Mouse (Mus musculus): ENCODE measurements around the gene Man1c1. TPM values are rescaled to one million over a fixed set of nuclear protein-coding genes. Genes with fewer than 3 reads are reported as not detected.

The Man1c1 gene
- total RNA-seq, 2 experiments from 2014 or later = 2.5 to 3.6 TPM

DNA sequence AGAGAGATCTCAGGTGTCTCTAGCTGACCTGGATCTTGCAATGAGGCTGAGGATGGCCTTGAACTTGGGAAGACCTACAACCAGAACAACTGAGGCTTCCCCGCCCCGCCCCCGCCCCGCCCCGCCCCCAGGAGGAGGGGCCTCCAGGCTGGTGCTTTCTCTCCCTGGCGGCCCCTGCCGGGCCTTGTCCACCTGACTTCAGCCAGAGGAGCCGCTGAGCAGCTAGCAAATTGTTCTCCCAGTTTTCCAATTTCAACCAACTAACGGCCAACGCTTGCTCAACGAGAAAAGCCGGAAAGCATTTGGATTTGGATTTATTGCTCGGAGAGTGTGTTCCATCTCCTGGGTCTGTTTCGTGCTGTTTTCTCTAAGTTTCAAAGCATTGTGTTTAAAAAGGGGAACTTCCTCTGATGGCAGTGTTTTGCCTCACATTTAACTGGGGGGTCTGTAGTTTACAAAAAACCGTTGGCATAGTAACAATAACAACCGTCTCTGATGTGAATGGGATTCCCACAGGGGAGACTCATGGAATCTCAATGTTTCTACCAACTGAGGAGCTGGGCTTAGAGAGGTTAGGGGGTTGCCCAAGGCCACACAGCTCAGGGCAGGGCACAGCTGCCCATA is 146.4 kb downstream of the Man1c1 start:
- DNase-seq (ENCODE audit: low spot score) = peak; percentile 38

DNA sequence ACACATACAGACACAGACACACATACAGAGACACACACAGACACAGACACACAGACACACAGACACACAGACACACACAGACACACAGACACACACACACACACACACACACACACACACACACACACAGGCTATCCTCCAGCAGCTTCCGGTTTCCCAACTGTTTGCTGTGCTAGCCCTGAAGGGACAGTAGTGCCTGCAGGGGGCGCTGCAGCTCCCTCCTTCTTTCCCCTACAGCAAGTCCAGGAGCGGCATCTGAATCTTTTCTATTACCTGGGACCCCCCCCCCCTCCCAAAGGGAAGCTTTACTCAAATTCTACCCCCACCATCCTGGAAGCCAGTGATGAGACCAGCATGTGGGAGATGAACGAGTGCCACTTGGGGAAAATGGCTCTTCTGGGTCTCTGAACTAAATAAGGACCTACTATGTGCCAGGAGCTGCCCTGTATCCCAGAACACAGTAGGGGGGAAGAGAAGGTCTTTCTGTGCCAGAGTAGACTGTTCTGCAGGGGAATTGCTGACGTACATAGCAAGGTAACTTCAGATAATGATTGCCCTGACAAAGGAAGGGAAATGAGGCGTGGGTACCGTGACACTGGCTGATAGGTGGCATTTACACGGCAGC is 148.0 kb downstream of the Man1c1 start:
- no peak for DNase-seq (ENCODE audit: low spot score)

DNA sequence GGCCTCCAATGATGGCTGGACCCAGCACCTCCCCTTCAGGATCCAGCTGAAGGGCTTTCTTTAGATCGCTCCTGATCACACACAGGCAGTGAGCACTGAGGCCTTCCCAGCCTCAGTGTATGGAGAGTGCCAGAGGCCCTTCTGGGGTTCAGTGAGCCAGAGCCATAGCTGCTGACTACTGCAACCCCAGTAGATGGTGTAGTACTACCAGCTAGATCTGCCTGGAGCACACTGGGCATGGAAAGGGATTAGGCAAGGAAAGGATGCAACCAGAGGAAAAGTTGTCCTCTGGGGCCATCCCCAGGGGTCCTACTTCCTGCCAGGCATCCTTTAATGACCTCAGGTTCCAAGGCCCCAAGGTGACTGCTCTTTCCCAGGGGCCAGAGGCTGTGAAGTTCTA is 150.5 kb downstream of the Man1c1 start:
- no peak for DNase-seq (ENCODE audit: low spot score)

DNA sequence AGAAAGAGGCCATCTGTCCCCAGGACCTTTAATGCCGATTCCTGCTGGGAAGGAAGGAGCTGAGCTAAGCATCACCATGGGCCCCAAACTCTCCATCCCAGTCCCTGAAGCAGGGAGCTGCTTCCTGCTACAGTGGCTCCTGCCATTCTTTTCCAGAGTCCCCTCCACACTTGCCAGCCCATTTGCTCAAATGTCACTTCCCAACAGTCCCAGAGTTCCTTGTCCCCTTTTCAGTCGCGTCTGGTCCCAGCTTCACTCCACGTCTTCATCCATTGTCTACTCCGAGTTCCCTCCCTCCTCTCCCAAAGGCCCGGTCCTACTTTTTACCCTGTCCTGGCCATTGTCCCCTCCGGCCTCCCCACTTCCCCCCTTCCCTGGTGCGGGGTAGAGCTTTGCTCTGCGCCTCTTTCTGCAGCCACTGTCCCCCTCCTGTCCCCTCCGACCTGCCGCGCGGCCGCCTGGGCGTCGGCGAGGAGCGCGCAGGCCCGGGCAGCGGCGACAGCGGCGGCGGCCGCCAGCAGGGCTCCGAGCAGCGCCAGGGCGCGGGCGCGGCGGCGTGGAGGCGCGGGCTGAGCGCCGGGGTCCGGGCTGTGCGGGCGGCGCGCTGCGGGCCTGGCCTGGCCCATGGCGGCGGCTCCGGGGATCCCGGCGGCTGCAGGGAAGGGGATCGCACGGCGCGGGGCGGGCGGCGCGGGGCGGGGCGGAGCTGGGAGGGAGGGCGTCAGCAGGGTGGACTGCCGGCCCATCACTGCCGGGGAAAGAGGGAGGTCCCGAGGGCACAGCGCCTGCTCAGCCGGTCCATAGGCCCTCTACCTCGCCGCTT is 152.4 kb downstream of the Man1c1 start, which contains the start of gene Selenon:
Gene Selenon, minus strand, starts transcription at position 673 of the 823 bp plus-strand sequence.
- peak; percentile 59 for DNase-seq (ENCODE audit: low spot score)

DNA sequence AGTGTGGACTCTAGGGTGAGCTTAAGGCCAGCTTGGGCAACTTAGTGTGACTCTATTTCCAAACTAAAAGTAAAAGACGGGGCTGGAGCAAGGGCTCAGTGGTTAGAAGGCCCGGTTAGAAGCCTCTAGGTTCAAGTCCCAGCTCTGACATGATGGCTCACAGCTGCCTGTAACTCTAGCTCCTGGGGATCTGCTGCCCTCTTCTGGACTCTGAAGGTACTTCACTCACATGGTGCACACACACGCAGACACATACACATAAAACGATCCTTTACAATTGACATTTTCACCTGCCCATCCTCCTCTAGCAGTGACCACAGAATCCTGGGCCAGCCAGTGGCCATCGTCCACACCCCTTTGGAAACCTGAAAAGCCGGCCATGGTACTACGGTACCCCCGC is 154.2 kb downstream of the Man1c1 start:
- DNase-seq (ENCODE audit: low spot score) = no peak

DNA sequence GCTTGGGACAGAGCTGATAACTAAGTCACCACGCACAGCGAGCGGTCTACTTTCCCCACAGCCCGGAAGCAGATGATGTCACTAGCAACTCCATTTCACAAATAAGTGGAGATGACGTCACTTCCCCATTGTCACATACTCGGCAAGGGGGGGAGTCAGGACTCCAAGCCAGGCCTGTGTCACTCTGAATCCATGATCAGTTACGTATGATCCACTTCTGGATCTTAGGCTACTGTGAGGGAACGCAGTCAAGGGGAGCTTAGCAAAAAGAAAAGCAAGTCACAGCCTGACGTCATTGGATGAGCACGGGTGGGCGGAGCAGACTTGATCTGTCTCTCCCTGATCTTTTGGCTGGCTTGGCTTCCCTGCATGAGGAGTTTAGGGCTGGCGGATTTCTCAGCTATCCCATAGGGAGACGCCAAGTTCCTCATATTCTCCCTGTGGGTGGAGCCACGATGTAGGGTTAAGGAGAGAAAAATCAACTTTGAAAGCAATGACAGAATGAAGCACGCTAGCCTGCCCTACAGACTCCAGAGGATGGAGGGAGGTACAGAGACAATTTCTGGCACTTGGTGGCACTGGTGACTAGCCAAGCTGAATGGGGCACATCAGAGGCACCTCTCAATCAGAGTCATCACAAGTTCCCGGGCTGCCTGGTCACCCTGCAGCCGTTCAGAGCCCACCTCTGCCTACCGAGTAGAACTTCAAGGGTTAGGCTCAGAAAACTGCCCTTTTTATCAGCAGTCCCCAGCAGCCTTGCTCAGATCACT is 155.7 kb downstream of the Man1c1 start:
- peak; percentile 47 for DNase-seq (ENCODE audit: low spot score)

DNA sequence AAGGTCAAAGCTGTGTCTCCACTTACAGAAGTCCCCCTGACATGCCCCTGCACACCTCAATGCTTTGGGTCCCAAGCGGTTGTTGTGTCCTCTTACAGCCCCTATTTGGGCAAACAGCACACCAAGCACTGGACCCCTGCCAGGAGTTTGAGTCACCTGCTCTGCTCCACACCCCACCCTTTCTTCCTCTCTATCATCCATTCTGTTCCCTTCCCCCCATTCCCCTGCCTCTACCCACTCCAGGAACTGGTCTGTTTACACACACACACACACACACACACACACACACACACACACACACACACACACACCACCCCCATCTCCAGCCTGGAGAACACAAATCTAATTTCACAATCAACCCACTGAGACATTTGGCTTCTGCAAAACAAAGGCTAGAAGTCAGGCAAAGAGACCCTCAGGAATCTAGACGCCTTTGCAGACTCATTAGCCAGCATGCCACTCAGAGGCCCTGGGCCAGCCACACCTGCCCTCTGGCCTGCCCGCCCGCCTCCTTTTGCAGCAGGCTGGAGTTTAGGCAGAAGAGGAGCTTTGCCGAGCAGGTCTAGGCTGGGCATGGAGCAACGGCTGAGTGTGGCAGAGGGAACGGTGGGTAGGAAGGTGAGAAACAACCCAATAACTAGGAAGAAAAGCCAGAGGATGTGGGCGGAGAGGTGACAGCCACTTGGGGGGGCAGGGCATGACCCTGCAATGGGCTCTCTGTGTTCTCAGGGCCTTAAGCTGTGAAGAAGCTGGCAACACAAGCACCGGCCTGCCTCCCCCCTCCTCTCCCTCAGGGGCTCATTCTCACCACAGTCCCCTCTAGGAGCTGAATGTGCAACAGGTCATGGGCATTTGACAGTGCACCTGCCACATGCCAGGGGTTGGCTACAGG is 157.0 kb downstream of the Man1c1 start:
- no peak for DNase-seq (ENCODE audit: low spot score)

DNA sequence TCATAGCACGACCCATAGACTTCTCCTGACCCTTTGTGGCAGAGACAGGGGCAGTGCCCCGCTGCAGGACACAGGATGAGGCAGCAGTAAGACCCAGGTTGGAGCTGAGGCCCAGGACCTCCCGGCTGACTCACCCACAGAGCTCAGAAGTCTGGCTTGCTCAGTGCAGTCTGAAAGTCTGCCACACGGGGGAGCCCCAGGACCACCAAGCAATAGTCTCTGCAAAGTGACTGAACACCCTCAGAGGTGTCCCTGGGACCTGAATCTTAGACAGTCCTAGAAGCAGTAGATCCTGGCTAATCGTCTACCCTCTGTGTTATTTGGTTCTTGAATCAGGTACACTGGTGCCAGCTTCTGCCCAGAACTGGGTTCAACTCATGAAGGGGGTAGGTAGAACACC is 160.8 kb downstream of the Man1c1 start:
- DNase-seq (ENCODE audit: low spot score) = peak; percentile 93

DNA sequence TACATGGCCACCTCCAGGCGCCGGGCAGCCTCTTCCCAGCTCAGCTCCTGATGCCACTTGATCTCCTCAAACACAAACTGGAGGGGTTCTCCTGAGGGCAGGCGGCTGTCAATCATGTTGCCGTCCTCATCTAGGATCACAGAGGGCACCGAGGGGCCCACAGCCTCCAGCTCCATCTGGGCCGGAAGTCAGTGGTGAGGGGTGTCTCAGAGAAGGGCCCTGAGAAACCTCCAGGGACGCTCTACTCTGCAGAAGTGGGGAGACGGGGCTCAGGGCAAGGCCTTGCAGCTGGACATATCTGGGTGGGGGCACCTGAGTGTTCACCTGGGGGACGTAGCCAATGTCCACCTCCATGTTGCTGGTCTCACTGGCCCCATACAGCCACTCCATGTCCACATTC is 161.4 kb downstream of the Man1c1 start:
- no peak for DNase-seq (ENCODE audit: low spot score)

DNA sequence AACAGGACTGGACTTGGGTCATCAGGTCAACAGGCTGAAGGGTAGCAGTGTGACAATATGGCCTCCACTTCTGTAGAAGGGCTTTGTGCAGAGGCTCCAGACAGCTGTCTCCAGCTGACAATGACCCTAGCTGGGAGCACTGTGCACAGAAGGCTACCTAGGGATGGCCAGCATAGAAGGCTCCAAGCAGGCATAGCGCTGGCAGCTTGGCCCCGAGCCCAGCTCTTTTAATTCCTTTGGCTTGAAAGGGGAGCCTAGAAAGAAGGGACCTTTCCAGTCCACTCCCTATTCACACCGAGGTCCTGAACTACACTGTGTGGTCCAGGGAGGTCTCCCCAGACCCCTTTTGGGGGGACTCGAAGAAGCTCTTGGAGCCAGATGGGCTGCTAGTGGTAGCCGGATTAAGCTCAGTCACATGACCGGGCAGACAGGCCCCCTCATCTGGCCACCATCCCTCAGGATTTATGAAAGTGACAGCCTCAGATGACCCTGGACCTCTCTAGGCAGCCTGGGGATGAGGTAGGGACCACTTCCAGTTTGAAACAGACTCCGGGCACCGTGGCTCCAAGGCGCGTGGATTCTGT is 165.0 kb downstream of the Man1c1 start:
- no peak for DNase-seq (ENCODE audit: low spot score)

DNA sequence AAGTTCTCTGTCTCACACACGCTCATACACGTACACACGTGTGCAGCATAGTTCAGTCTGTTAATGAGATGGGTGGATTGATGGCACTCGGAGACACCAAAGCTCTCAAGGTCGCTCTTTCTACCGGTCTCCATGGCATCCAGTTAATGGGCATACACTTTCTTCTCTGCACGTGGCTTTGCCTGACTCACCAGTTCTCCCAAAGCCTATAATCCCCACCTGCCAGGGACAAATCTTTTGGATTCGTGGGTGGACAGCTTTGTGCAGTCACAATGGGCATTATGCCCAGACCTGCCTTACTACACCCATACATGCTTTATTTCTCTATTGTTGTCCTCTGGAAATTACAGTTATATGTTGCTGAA is 168.3 kb downstream of the Man1c1 start:
- no peak for DNase-seq (ENCODE audit: low spot score)

DNA sequence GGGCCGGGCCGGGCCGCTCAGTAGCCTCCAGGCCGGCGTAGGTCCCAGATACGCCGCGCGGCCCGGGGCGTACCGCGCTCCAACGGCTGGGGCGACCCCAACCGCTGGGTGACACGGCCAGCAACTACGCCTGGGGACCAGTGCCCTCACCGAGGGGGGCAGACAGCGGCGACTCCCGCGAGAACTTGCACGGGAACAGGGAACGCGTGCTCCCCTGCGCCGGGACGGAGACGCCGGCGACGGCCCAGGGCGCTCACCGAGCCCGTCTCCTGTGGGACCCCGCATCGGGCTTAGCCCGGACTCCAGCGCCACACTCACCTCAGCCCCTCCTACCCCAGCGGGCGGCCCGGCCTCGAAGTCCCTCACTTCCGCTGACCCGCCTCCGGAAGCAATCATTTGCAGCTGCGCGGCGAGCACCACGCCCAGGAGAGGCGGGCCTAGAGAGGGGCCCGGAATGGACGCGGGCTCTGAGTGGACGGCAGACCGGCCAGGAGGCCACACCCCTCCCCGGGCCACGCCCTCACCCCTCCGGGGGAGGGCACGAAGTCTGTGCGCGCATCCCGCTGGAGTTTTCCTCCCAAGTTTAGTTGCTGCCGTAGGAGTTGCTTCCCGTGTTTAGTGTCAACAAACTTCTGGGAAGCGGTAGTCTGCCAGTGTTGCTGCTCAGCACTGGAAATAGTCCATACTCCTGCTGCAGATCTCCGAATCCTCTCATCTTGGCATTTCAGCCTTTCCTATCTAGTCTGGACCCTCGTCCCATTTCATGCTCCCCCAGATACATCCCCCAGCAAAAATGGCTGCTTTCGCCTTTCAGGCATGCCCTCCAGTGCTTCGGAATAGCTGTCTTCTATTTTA is 168.9 kb downstream of the Man1c1 start, which contains the start of gene Mtfr1l:
Gene Mtfr1l, minus strand, starts transcription at position 456 of the 855 bp plus-strand sequence.
- peak; percentile 98 for DNase-seq (ENCODE audit: low spot score)

DNA sequence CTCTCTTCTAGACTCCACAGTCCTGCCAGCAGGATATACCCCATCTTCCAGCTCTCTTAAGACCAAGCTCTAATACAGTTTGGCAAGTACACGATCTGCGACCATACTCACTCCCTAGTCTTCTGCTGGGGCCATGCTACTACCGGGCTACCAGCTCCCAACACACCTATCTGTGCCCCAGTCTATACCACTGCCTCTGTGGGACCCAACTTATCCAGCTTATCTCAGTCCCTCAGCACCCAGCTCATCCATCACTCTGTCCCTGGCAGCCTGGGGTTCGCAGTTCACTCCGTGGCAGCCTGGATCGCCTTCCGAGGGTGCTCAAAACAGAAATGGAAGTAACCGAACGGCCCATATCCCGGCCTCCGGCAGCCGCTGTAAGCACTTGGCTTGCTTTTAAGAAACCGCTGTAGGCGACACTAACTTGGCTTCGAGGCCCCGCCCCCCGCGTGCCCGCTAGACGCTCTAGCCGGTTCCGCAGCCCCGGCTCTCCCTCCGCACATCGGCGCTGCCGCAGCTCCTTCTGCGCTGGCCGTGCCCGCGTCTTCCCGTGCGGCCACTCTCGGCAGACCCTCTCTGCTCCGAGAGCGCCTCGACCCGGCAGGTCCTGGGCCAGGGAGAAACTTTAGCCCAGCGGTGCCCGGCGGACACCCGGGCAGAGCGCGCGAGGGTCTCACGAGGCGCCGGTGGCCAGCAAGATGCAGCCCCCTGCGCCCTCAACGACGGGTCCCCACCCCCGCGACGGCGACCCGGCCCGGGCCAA is 169.8 kb downstream of the Man1c1 start:
- DNase-seq (ENCODE audit: low spot score) = peak; percentile 65

DNA sequence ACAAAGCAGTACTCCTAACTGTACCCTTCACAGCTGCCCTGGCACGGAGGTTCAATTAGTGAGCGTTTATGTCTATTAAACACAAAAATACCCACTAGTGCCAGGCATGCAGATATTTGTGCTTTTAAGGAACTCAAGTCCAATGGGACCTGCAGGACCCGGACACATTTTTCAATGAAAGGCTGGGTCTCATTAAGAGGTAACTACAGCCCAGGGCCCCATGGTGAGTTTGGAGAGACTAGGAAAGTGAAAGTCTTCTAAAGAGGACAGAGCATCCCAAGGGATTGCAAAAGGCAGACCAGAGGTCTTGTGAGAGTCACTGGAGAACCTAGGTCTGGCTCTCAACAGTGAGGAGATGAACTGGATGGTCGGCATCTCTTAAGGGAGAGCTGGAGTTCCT is 170.7 kb downstream of the Man1c1 start:
- DNase-seq (ENCODE audit: low spot score) = no peak

DNA sequence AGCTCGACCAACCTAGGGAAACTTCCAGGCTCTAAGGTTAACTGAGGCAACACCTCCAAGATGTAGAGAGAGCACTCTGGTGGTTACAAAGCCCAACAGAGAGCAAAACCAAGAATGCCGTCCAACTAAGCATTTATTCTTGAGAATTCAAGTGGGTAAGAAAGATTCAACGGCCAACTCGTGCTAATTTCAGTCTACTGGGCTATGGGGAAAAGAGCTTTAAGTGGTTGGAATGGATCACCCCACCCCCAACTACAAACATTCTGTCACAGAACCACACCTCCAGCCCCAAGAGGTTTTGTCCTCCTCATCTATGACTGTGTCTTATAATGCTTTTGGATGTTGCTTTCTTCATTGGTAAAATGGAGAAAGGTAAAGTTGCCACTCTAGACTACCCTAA is 171.2 kb downstream of the Man1c1 start:
- DNase-seq (ENCODE audit: low spot score) = no peak

DNA sequence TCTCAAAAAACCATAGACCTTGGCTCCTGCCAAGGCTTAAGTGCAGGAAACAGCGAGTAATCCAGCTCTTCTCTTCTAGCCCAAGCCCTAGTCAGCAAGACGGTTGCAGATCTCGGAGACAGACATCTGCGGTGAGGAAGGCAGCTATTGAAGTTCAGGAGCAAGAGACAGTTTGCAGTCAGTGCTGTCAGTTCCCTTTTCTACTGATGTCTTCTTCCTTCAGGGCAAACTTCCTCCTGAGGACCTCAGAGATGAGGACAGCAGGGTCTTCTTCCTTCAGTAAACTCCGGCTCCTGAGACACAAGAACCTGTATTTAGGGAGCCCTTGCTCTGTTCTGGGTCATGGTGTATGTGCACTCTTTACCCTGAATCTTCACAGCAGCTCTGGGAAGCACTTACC is 177.9 kb downstream of the Man1c1 start:
- DNase-seq (ENCODE audit: low spot score) = no peak

DNA sequence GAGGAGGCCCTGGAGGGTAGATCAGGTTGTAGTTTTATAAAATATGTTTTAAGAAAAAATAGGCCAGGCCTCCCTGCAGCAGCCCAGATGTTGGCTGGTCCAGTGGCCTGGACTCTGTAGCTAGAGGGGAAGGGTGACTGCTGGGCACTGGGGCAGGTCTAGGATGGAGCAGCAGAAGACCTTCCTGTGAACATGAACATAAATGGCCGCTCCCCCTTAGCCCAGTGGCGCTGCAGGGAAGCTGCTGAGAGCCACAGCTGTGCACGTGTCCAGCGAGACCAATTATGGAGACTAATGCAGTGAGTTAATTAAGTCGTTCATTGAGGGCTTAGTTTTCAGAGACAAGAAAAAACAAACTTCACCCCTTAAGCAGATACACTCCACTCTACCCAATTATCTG is 178.3 kb downstream of the Man1c1 start:
- no peak for DNase-seq (ENCODE audit: low spot score)

DNA sequence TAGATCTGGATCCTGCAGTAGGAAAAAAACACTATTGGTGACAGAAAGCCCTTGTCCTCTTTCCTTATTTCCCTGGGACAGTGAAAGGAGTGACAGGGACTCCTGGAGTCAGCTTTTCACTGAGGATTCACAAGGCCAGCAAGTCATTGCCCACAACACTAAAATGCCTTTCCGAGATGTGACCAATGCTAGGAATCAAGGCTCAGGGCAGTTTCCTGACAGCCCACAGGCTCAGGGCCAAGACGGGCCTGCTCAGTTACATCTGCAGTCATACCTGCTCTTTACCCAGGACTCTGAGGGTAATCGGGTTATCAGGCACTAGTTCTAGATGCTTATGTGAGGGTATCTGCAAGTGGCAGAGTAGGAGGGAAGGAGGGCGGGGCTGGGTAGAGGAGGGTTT is 180.6 kb downstream of the Man1c1 start:
- no peak for DNase-seq (ENCODE audit: low spot score)

DNA sequence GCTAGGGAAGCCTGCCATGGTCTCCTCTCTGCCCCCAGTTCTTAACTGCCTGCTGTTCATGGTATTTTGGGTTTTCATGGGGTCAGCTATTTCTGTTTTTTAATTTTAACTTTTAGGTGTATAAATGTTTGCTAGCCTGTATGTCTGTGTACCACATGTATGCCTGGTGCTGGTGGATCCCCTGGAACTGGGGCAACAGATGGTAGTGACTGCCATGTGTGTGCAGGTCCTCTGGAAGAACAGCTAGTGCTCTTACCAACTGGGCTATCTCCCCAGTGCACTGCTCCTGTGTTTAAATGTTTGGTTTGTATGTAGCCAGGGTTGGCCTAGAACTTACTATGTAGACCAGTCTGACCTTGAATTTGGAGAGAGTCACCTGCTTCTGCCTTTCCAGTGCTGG is 184.8 kb downstream of the Man1c1 start:
- no peak for DNase-seq (ENCODE audit: low spot score)
